Mouse (Mus musculus) kidney, embryonic 15.5 days (tissue): ENCODE data around the gene Gin1. TPM values are rescaled to one million over a fixed set of nuclear protein-coding genes. Genes with fewer than 3 reads are reported as not detected.

Source experiments
- ATAC-seq: fragments of 200-750 bp; cut with Nextera tagmentation; replicated peaks from 2 replicates; pipeline ENCODE4 v1.8.0; 2017; ENCODE audit warnings: moderate TSS enrichment; ENCODE audit not compliant: low FRiP score
- H3K27ac ChIP-seq: fragments of 300-500 bp; sonication (generic); 2 replicates; pipeline ENCODE4 v1.5.1; 2015; ENCODE audit warnings: mild to moderate bottlenecking, inconsistent platforms
- H3K27me3 ChIP-seq: fragments of 300-500 bp; sonication (generic); 2 replicates; pipeline ENCODE4 v1.6.1; 2015; ENCODE audit warnings: inconsistent platforms
- H3K36me3 ChIP-seq: fragments of 300-500 bp; sonication (generic); 2 replicates; pipeline ENCODE4 v1.6.1; 2015; ENCODE audit warnings: inconsistent platforms
- H3K4me1 ChIP-seq: fragments of 300-500 bp; sonication (generic); 2 replicates; pipeline ENCODE4 v1.6.1; 2015; ENCODE audit warnings: inconsistent platforms
- H3K4me2 ChIP-seq: fragments of 300-500 bp; sonication (generic); 2 replicates; pipeline ENCODE4 v1.6.1; 2015; ENCODE audit warnings: moderate library complexity, mild to moderate bottlenecking, inconsistent platforms
- H3K4me3 ChIP-seq: fragments of 300-500 bp; sonication (generic); replicated peaks from 2 replicates; pipeline ENCODE4 v1.5.1; 2015; ENCODE audit warnings: mild to moderate bottlenecking, inconsistent platforms
- H3K9ac ChIP-seq: fragments of 300-500 bp; sonication (generic); 2 replicates; pipeline ENCODE4 v1.6.1; 2015; ENCODE audit warnings: mild to moderate bottlenecking, inconsistent platforms
- H3K9me3 ChIP-seq: fragments of 300-500 bp; sonication (generic); replicated peaks from 2 replicates; pipeline ENCODE4 v1.6.1; 2016; ENCODE audit warnings: inconsistent platforms
- WGBS: fragments of 180-500 bp; shearing (Covaris S2); methylation state at CpG from one replicate; pipeline ENCODE4 v1.1.7; 2015; ENCODE audit warnings: mixed read lengths; 5-methylcytosine and 5-hydroxymethylcytosine counted together
- polyA plus RNA-seq: library from polyadenylated mRNA; unstranded; fragments of >200 nt; fragmentation: Nextera tagmentation; extraction: Ambion mirVana; gene quantifications from 2 replicates; pipeline ENCODE4 v1.2.1, GENCODE M21; 2015

The Gin1 gene
- polyA plus RNA-seq, 1 experiment from 2014 or later, result 21.3 TPM

DNA sequence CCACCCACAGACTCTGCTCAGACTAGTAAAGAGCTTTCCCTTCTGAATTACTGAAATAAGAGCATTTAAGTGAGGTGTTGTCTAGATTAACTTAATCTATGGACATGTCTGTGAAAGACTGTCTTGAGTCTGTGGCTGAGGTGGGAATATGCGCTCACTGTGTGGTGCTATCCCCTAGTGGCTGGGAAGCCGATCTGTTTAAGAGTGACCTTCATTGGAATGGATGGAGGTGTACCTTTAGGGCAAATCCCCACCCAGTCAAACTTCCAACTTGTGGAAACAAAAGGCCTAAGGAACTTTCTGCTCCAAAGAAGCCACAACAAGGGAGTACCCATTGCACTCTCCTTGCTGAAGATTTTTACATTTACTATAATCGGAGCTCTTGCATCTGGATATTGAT is 24.1 kb downstream of the Gin1 start:
- Histone ChIP-seq H3K4me3 (no peak overlapping the region), H3K27ac (no peak overlapping the region), H3K36me3 (peaks cover 3% of the 10 kb centered on the region; the same call in 1 of the 2 replicates), H3K9ac (no peak overlapping the region), H3K4me2 (no peak overlapping the region), H3K27me3 (no peaks in the 10 kb centered on the region), H3K4me1 (no peaks in the 10 kb centered on the region), H3K9me3 (no peaks in the 10 kb centered on the region)
- 85% methylated on average over 3 of the region's 3 CpGs for WGBS
- no peak for ATAC-seq

DNA sequence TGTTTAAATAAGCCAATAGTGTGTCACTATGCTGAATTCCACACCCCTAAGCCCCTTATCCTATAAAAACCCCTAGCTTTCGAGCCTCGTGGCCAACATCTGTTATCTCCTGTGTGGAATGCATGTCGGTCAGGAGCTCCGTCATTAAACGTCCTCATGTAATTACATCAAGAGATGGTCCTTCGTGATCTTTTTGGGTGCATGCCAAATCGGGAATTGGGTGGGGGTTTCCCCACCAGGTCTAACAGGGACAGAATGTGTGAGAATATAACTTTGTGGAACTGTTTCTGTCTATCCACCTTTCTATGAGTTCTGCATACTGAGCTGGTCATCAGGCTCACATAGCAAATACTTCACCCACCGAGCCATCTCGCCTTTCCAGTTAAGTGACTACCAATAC is 26.0 kb downstream of the Gin1 start:
- Histone ChIP-seq H3K4me1 (no peaks in the 10 kb centered on the region), H3K9me3 (no peaks in the 10 kb centered on the region), H3K9ac (no peak overlapping the region), H3K27ac (no peak overlapping the region), H3K4me2 (no peak overlapping the region), H3K27me3 (no peaks in the 10 kb centered on the region), H3K4me3 (no peak overlapping the region), H3K36me3 (peaks cover 3% of the 10 kb centered on the region; the same call in 1 of the 2 replicates)
- no peak for ATAC-seq
- 87% methylated on average over 9 of the region's 9 CpGs for WGBS

DNA sequence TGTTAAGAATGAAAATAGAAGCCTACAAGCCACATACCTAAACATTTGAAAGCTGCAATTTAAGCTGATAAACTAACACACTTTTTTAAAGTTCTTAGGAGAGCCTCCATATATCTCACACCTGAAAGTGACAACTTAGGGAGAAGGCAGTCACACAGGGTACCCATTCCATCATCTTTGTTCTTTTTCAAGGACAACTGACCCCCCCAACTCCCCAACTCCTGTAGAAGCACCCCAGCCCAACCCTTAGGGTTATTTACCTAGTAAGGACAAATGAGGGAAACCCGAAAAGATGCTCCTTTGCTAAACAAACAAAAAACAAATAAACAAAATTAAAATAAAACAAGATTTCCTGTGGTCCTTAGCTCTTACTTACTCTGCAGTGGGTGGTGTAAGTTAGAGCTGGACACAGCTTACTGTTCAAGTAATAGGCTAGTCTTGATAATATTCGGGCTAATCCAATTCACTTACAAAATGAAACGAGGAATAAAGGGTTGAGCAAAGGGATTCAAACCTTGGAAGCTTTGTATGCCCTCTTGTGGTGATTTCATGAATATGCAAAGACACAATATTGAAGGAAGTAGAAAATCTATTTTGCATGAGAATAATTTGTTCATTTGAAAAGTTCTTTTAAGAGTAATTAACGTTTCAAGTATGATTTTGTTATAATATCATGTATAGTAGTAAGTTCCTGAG is 32.4 kb downstream of the Gin1 start:
- H3K4me2 ChIP-seq, result no peak overlapping the region
- ATAC-seq, result no peak
- no peaks in the 10 kb centered on the region for H3K27me3 ChIP-seq
- no peak overlapping the region for H3K4me3 ChIP-seq
- no peaks in the 10 kb centered on the region for H3K36me3 ChIP-seq
- WGBS, result 46% methylated on average over 4 of the region's 4 CpGs
- H3K27ac ChIP-seq, result no peak overlapping the region
- H3K9ac ChIP-seq, result no peak overlapping the region
- H3K4me1 ChIP-seq, result no peaks in the 10 kb centered on the region
- no peaks in the 10 kb centered on the region for H3K9me3 ChIP-seq

DNA sequence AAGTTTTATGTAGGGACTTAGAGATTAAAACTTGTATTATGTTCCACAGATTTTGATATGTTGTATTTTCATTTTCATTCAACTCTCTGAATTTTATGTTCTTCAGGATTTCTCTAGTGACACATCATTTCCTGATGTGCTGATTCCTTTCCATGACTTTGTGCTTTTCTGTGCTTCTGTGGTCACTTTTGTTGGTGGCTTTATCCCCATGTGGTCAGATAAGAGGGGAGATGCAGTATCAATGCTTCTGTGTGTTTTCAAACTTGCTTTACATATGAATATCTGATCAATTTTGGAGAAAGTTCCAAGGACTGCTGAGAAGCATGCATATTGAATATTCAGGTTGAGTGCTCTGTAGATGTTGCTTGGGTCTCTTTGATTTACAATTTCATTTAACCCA is 34.5 kb downstream of the Gin1 start:
- Histone ChIP-seq H3K4me1 (no peaks in the 10 kb centered on the region), H3K36me3 (no peaks in the 10 kb centered on the region), H3K27me3 (no peaks in the 10 kb centered on the region), H3K9me3 (no peaks in the 10 kb centered on the region), H3K4me2 (no peak overlapping the region), H3K27ac (no peak overlapping the region), H3K9ac (no peak overlapping the region), H3K4me3 (no peak overlapping the region)
- no peak for ATAC-seq

DNA sequence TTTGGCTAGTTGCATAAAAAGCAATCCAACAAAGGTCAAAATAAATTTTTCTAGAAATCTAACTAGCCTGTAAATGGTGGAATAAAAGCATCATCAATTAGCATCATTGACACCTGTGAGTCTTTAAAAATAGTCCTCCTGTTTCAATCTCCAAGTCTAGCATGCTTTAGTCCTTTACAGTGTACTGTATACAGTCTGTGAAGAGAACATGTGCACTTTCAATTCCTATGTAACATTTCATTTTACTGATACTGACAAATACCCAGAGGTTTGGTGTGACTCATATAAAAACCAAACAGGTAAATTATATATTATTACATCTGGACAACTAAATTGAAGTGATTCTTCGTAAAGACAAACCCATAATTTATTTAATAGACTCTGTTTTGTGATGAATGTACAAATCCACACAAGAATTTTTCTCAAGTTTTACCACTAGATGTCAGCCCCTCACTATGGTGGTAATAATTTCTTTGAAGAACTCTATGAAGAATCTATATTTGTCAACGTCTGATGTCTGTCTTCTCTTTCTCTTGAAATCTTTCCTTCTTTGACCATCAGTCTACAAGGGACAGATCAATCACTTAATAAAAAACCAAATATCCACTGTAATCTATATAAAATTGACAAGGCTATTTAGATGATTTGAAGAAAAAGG is 39.4 kb downstream of the Gin1 start:
- Histone ChIP-seq H3K9ac (no peak overlapping the region), H3K27ac (no peak overlapping the region), H3K4me2 (no peak overlapping the region), H3K36me3 (no peaks in the 10 kb centered on the region), H3K4me3 (no peak overlapping the region), H3K4me1 (no peaks in the 10 kb centered on the region), H3K27me3 (no peaks in the 10 kb centered on the region), H3K9me3 (no peaks in the 10 kb centered on the region)
- WGBS, result 47% methylated on average over 2 of the region's 2 CpGs
- ATAC-seq, result no peak

DNA sequence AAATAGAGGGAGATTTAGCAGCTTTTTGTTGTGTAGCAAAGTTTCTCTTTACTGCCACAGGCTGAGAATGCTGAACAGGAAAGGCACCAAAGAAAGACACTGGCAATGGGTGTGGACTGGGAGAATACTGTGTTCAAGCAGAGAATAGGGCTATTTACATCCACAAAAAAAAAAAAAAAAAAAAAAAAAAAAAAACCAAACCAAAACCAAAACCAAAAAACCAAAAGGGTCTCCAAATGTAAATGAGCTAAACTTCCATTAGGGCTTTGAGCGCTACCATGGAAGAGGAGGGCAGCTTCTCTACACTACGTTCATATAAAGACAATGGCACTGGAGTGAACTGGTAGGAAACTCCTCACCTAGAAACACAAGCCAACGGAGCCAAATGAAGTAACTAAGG is 51.3 kb downstream of the Gin1 start:
- Histone ChIP-seq H3K27me3 (no peaks in the 10 kb centered on the region), H3K36me3 (no peaks in the 10 kb centered on the region), H3K4me3 (no peak overlapping the region), H3K4me1 (no peaks in the 10 kb centered on the region), H3K9ac (no peak overlapping the region), H3K27ac (no peak overlapping the region), H3K9me3 (no peaks in the 10 kb centered on the region), H3K4me2 (no peak overlapping the region)
- 88% methylated on average over 3 of the region's 3 CpGs for WGBS
- ATAC-seq, result no peak

DNA sequence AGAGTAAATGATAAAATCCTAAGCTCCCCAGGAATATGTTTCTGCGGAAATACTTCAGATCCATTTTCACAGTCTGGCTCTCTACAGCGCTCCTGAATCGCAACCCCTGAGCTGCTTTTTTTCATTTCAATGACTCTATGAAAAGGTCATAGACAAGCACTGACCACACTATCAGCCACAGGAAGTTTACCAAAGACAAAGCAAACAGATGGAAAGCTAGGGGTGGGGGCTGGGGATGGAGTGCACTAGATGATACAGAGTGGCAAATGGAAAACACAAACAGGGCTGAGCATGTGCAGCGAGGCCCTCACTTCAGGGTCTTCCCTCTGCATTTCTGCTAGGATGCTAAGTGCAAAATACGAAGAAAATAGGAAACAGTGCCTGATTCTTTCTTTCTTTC is 52.2 kb downstream of the Gin1 start:
- no peaks in the 10 kb centered on the region for H3K9me3 ChIP-seq
- no peaks in the 10 kb centered on the region for H3K4me1 ChIP-seq
- ATAC-seq, result no peak
- no peaks in the 10 kb centered on the region for H3K36me3 ChIP-seq
- H3K4me3 ChIP-seq, result no peak overlapping the region
- no peaks in the 10 kb centered on the region for H3K27me3 ChIP-seq
- 73% methylated on average over 5 of the region's 5 CpGs for WGBS
- no peak overlapping the region for H3K9ac ChIP-seq
- H3K4me2 ChIP-seq, result no peak overlapping the region
- no peak overlapping the region for H3K27ac ChIP-seq

DNA sequence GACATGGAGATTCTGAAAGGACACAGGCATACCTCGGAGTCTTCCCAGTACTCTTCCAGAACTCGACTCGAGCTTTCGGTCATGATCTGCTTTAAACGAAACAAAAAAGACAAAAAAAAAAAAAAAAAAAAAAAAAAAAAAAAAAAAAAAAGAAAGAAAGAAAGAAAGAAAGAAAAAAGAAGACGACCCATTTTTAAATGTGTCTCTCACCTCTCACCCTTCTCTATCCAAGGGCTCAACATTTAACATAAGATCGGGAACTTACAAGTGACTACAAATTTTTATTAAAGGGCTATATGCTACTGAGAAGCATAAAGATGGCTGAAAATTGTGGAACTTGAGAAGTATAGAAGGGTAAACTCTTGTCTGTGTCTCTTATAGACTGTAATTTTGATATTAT is 52.9 kb downstream of the Gin1 start:
- Histone ChIP-seq H3K4me1 (no peaks in the 10 kb centered on the region), H3K9ac (no peak overlapping the region), H3K27me3 (no peaks in the 10 kb centered on the region), H3K4me3 (no peak overlapping the region), H3K4me2 (no peak overlapping the region), H3K27ac (no peak overlapping the region), H3K9me3 (no peaks in the 10 kb centered on the region), H3K36me3 (no peaks in the 10 kb centered on the region)
- no peak for ATAC-seq
- 94% methylated on average over 7 of the region's 7 CpGs for WGBS

DNA sequence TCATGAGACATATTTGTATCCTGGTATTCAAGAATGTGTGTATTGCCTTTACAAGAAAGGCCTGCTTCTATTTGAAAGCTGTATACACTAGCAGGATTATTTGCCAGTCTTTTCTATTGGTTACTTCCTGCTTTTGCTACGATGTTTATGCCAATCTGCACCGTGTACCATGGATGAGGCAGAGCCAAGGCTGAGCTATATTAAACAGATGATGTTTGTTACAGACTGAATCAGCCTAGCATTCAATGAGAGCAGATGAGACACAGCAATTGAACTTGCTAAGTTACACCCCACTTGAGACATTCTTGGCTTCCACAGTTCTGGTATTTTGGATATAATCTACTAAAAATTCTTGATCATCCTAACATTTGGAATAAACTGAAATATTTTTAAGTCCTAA is 57.6 kb downstream of the Gin1 start:
- 80% methylated on average over 2 of the region's 2 CpGs for WGBS
- ATAC-seq, result no peak

DNA sequence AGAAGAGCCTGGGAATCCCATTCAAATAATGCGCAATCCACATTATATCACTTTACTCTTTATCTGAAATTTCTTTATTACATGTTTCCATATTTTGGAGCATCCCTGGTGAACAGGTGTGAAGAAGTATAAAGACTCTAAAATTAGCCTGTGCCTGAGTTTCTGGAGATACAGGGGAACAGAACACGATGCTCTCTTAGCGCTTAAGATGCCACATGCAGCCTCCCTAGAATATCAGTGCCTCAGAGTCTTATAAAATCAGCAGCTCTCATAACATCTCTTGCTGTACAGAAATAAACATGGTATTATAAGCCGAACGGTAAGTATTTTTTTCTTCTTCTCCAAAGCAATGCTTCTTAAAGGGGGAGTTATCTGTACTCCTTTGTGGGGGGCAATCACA is 58.1 kb downstream of the Gin1 start:
- no peak for ATAC-seq
- 95% methylated on average over 5 of the region's 5 CpGs for WGBS
- no peak overlapping the region for H3K4me2 ChIP-seq

More for the DNA sequence above, 57.6 kb downstream of the Gin1 start:
- no peak overlapping the region for H3K4me2 ChIP-seq
- no peaks in the 10 kb centered on the region for H3K27me3 ChIP-seq
- no peaks in the 10 kb centered on the region for H3K36me3 ChIP-seq
- H3K4me3 ChIP-seq, result no peak overlapping the region
- no peak overlapping the region for H3K9ac ChIP-seq
- no peak overlapping the region for H3K27ac ChIP-seq
- H3K9me3 ChIP-seq, result no peaks in the 10 kb centered on the region
- no peaks in the 10 kb centered on the region for H3K4me1 ChIP-seq

DNA sequence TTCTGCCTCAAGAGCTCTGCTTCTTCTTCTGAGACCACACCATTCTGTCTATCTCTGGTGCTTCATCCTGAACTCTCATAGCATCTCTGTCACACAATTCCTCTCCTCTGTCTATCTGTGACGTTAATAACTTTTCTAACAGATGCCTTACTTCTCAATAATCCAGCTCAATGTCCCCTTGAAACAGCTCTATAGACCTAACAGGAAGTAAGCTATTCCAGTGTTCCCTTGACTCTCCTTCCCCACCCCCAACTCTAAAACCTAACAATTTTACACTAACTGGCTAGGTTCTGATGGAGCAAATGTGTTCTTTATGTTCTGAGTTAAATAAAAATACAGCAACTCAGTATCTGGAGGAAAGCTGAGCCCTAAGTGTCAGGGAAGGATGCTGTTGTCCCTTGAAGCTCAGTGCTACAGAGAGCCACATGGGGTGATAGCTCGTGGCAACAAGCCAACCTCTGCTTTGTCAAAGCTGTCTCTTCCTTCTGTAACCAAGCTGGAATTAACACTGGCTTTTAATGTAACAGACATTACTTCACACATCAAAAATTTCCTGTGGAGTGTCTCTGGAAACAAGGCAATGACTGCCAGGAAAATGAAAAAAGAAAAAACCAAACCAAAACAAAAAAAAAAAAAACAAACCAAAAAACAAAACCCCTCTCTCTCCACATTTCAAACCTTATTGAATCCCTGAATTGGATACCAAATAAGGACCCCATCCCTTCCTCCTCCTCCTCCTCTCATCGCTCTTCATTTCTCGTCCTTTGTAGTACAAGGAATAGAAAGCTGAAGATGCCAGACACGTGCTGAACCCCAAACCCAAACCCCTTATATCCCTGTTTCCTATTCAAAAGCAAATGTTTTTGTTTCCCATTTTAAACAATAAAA is 63.7 kb downstream of the Gin1 start:
- no peak for ATAC-seq
- H3K27me3 ChIP-seq, result no peaks in the 10 kb centered on the region
- H3K36me3 ChIP-seq, result no peaks in the 10 kb centered on the region
- peak overlapping the region; percentile 27; the same call in 1 of the 2 replicates for H3K27ac ChIP-seq
- no peaks in the 10 kb centered on the region for H3K9me3 ChIP-seq
- no peak overlapping the region for H3K9ac ChIP-seq
- no peak overlapping the region for H3K4me3 ChIP-seq
- H3K4me1 ChIP-seq, result 0 out of 2 replicates have a peak, but pooled peaks cover 7% of the 10 kb centered on the region
- 65% methylated on average over 5 of the region's 5 CpGs for WGBS
- H3K4me2 ChIP-seq, result no peak overlapping the region

More for the DNA sequence above, 58.1 kb downstream of the Gin1 start:
- Histone ChIP-seq H3K36me3 (no peaks in the 10 kb centered on the region), H3K4me1 (no peaks in the 10 kb centered on the region), H3K9ac (no peak overlapping the region), H3K9me3 (no peaks in the 10 kb centered on the region), H3K4me3 (no peak overlapping the region), H3K27ac (no peak overlapping the region), H3K27me3 (no peaks in the 10 kb centered on the region)

DNA sequence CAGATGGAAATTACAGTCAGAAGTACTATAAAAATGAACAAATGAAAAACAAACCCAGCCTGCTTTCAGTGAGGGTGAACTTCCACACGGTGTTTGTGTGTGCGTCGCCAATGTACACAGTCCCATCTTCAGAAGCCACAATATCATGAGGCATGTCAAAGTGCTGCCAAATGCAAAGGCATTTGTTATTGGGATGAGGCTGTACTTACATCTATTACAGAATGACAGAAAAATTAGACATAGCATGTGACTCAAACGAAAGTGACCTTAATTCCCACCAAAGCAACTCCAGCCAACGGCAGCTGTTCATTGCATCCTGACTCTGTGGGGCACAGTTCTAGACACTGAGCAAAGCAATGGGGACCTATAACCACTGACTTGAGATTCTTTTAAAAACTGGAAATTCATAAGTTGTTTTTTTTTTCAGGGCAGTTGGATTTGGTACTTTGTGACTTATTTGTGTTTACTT is 64.4 kb downstream of the Gin1 start:
- H3K27me3 ChIP-seq, result no peaks in the 10 kb centered on the region
- H3K36me3 ChIP-seq, result no peaks in the 10 kb centered on the region
- 0 out of 2 replicates have a peak, but pooled peaks cover 7% of the 10 kb centered on the region for H3K4me1 ChIP-seq
- H3K4me2 ChIP-seq, result no peak overlapping the region
- 74% methylated on average over 5 of the region's 5 CpGs for WGBS
- no peak overlapping the region for H3K4me3 ChIP-seq
- no peaks in the 10 kb centered on the region for H3K9me3 ChIP-seq
- no peak overlapping the region for H3K27ac ChIP-seq
- ATAC-seq, result no peak
- H3K9ac ChIP-seq, result no peak overlapping the region
